Mouse (Mus musculus) heart, postnatal 0 days (tissue): ENCODE measurements around the gene Haus7. TPM values are rescaled to one million over a fixed set of nuclear protein-coding genes. Genes with fewer than 3 reads are reported as not detected.
A peak's percentile ranks its signal among the peaks of the same experiment; 100 is the strongest.
"Not testable (repeated sequence)": the region's sequence is repeated elsewhere in the genome, so short reads cannot be mapped to it uniquely, and the experiment has no call there.

ENCODE experiments used
- ATAC-seq: fragments of 200-750 bp; cut with Nextera tagmentation; 2 replicates; pipeline ENCODE4 v1.8.0; 2017; ENCODE audit warnings: low read depth, moderate number of reproducible peaks, moderate library complexity; ENCODE audit not compliant: insufficient read depth
- DNase-seq: peaks from one replicate; pipeline ENCODE4 v3.0.0-alpha.2; 2016; ENCODE audit warnings: low spot score
- H3K27ac ChIP-seq: fragments of 300-500 bp; sonication (generic); 2 replicates; pipeline ENCODE4 v1.5.1; 2014; ENCODE audit warnings: low read depth, mild to moderate bottlenecking
- H3K27me3 ChIP-seq: fragments of 300-500 bp; sonication (generic); 2 replicates; pipeline ENCODE4 v1.6.1; 2014; ENCODE audit warnings: low read length, mixed read lengths; ENCODE audit not compliant: control insufficient read depth, insufficient read depth
- H3K36me3 ChIP-seq: fragments of 300-500 bp; sonication (generic); replicated peaks from 2 replicates; pipeline ENCODE4 v1.6.1; 2014; ENCODE audit warnings: low read length, mixed read lengths; ENCODE audit not compliant: control insufficient read depth, insufficient read depth
- H3K4me1 ChIP-seq: fragments of 300-500 bp; sonication (generic); 2 replicates; pipeline ENCODE4 v1.6.1; 2014; ENCODE audit warnings: antibody characterized with exemption; ENCODE audit not compliant: control insufficient read depth, insufficient read depth
- H3K4me2 ChIP-seq: fragments of 300-500 bp; sonication (generic); 2 replicates; pipeline ENCODE4 v1.6.1; 2014; ENCODE audit warnings: low read depth, mild to moderate bottlenecking, low read length, moderate library complexity
- H3K4me3 ChIP-seq: fragments of 300-500 bp; sonication (generic); 2 replicates; pipeline ENCODE4 v1.5.1; 2014; ENCODE audit warnings: low read depth, low read length
- H3K9ac ChIP-seq: fragments of 300-500 bp; sonication (generic); replicated peaks from 2 replicates; pipeline ENCODE4 v1.6.1; 2014; ENCODE audit warnings: low read depth, low read length, mixed read lengths
- H3K9me3 ChIP-seq: fragments of 300-500 bp; sonication (generic); replicated peaks from 2 replicates; pipeline ENCODE4 v1.6.1; 2016; ENCODE audit warnings: low read length; ENCODE audit not compliant: control insufficient read depth
- CTCF ChIP-seq: IDR thresholded peaks from 2 replicates; pipeline ENCODE4 v1.5.1; 2016; ENCODE audit warnings: antibody characterized with exemption, control low read depth, low read depth
- EP300 ChIP-seq: IDR thresholded peaks from 2 replicates; pipeline ENCODE4 v1.6.1; 2016; ENCODE audit warnings: antibody characterized with exemption, low read depth
- WGBS: fragments of 180-500 bp; shearing (Covaris S2); extraction: QIAGEN DNeasy Blood & Tissue Kit; methylation state at CpG from one replicate; pipeline ENCODE4 v1.1.7; 2014; 5-methylcytosine and 5-hydroxymethylcytosine counted together
- polyA plus RNA-seq: library from polyadenylated mRNA; unstranded; fragments of >200 nt; fragmentation: Nextera tagmentation; extraction: Ambion mirVana; gene quantifications from 2 replicates; pipeline ENCODE4 v1.2.1, GENCODE M21; 2015
- total RNA-seq: library from RNA; depleted of rRNA; stranded (reverse); fragments of >200 nt; gene quantifications from 2 replicates; pipeline ENCODE4 v1.2.3, GENCODE M21; 2014; ENCODE audit warnings: low replicate concordance; rRNA removed

Gene Haus7
- total RNA-seq (15.6 and 23.2 TPM in 2 replicates), polyA plus RNA-seq (33.3 and 34.7 TPM in 2 replicates)

DNA sequence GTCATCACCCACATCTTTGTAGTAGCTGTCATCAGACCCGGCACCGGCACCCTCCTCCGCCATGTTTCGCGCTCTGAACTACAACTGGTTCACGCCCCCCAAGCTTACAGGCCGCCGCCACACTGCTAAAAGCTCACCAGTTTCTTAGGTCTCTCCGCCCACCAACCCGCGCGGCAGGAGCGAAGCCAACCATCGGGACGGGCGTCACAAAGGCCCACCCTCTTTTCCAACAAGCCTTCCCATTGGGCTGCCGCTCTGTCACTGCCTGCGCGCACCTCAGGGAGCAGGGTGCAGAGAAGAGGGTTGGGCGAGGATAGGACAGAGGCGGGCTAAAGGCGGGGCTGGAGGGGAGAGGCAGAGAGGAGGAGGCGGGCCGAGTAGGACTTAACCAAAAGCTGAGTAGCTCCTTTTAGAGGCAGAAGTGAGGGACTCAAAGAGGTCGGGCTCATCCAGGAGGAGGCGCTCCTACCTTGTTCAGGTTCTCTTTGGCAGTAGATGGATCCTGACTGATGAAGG is at the start of gene Haus7:
TSS of gene Haus7 (minus strand) at position 168 of the 516 bp plus-strand sequence.
- H3K27ac ChIP-seq: no peak within 1 kb of the TSS

GRCm38 (mm10) chrX:73506577-73506976 is 47.7 kb upstream of the Haus7 start:
- Histone ChIP-seq H3K9me3 (no peaks in the 10 kb centered on the region), H3K4me2 (no peak overlapping the region), H3K4me3 (no peak overlapping the region), H3K27me3 (peaks cover 23% of the 10 kb centered on the region; the same call in 1 of the 2 replicates), H3K27ac (no peak overlapping the region), H3K9ac (no peak overlapping the region), H3K4me1 (no peaks in the 10 kb centered on the region), H3K36me3 (no peaks in the 10 kb centered on the region)
- 71% methylated on average over 4 of the region's 4 CpGs for WGBS
- no peak for ATAC-seq
- TF ChIP-seq CTCF (no peak), EP300 (no peak)
- no peak for DNase-seq

More for the DNA sequence above, at the start of gene Haus7:
- TF ChIP-seq CTCF (peak; percentile 53), EP300 (no peak)
- Histone ChIP-seq H3K4me2 (peak within 1 kb of the TSS; percentile 69), H3K9ac (peak within 1 kb of the TSS; percentile 56; the same call in 1 of the 2 replicates), H3K4me3 (peak within 1 kb of the TSS; percentile 62), H3K27me3 (no peaks in the 10 kb centered on the region), H3K36me3 (no peaks in the 10 kb centered on the region), H3K4me1 (0 out of 2 replicates have a peak, but pooled peaks cover 4% of the 10 kb centered on the region), H3K9me3 (no peaks in the 10 kb centered on the region)
- peak; percentile 100 for ATAC-seq
- WGBS: 22% methylated on average over 26 of the region's 26 CpGs
- peak; percentile 95 for DNase-seq

DNA sequence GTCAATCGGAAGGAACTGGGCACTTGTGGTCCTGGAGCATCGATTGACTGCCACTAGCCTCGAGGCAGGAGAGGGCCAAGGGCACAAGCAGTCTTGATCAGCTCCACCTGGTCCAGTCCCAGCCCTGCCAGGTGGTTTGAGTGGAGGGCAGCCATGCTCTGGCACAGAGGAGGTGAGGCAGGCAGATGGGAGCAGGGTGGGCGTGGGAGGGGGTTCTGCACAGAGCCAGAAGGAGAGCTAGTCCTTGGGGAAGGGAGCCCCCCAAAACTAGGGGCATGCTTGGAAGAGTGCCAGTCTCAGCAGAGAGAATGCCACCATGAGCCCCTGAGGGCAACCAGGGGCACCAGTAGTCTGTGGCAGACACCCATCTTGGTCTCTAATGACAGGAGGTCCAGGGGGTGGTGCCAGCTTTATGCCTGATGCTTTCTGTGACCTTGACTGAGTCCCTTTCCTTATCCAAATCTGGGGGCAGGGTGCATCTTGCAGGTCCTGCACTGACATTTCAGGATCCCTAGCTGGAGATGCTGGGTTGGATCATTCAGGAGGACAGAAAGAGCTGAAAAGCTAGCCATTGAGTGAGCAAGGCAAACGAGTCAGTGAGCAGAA is 46.4 kb upstream of the Haus7 start:
- H3K9ac ChIP-seq: no peak overlapping the region
- H3K4me3 ChIP-seq: no peak overlapping the region
- no peak for ATAC-seq
- no peak for DNase-seq
- H3K27ac ChIP-seq: no peak overlapping the region
- no peak overlapping the region for H3K4me2 ChIP-seq
- H3K4me1 ChIP-seq: no peaks in the 10 kb centered on the region
- H3K27me3 ChIP-seq: peaks cover 23% of the 10 kb centered on the region; the same call in 1 of the 2 replicates
- H3K36me3 ChIP-seq: no peaks in the 10 kb centered on the region
- H3K9me3 ChIP-seq: no peaks in the 10 kb centered on the region
- TF ChIP-seq CTCF (no peak), EP300 (no peak)
- WGBS: 64% methylated on average over 5 of the region's 5 CpGs

DNA sequence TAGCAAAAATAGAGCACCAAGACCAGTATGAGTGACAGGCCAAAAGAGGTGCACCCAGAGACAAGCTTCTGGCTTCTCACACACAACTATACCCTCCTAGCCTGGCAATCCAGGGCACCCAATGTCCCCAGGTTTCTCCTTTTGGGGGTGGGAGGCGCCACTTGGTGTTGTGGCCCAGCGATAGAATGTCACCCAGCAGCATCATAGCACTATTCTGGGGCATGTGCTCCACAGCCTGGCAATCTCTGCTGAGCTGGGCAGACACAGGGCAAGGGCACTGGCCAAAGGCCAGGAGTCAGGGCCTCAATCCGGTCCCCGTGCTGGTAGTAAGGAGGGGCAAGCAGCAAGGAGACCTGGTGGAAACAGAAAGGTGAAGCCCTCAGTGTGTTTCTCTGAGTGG is 37.9 kb upstream of the Haus7 start:
- H3K9me3 ChIP-seq: no peaks in the 10 kb centered on the region
- H3K36me3 ChIP-seq: no peaks in the 10 kb centered on the region
- no peak for DNase-seq
- H3K4me2 ChIP-seq: no peak overlapping the region
- no peak overlapping the region for H3K9ac ChIP-seq
- no peak overlapping the region for H3K4me3 ChIP-seq
- WGBS: 47% methylated on average over 4 of the region's 4 CpGs
- H3K27ac ChIP-seq: no peak overlapping the region
- no peaks in the 10 kb centered on the region for H3K27me3 ChIP-seq
- TF ChIP-seq CTCF: no peak
- TF ChIP-seq EP300: no peak
- peak; percentile 47 for ATAC-seq
- no peaks in the 10 kb centered on the region for H3K4me1 ChIP-seq

- H3K4me3 ChIP-seq, H3K4me1 ChIP-seq, H3K36me3 ChIP-seq, H3K9ac ChIP-seq, H3K9me3 ChIP-seq, H3K4me2 ChIP-seq, H3K27me3 ChIP-seq, H3K27ac ChIP-seq: not testable (repeated sequence)
- peak; percentile 69 for TF ChIP-seq CTCF
- DNase-seq (peak; percentile 72), ATAC-seq (peak; percentile 58; the same call in 1 of the 2 replicates)
- 10% methylated on average over 1 of the region's 2 CpGs for WGBS
Measured at GRCm38 (mm10) chrX:73493567-73493966, 34.7 kb upstream of the Haus7 start.

GRCm38 (mm10) chrX:73490804-73491203 is 32.0 kb upstream of the Haus7 start:
- H3K4me3 ChIP-seq: no peak overlapping the region
- DNase-seq (no peak), ATAC-seq (no peak)
- 56% methylated on average over 3 of the region's 3 CpGs for WGBS
- no peaks in the 10 kb centered on the region for H3K36me3 ChIP-seq
- no peaks in the 10 kb centered on the region for H3K27me3 ChIP-seq
- H3K9ac ChIP-seq: no peak overlapping the region
- H3K4me1 ChIP-seq: no peaks in the 10 kb centered on the region
- H3K27ac ChIP-seq: no peak overlapping the region
- H3K9me3 ChIP-seq: no peaks in the 10 kb centered on the region
- TF ChIP-seq CTCF: no peak
- no peak for TF ChIP-seq EP300
- H3K4me2 ChIP-seq: no peak overlapping the region
